Mouse (Mus musculus) layer of hippocampus, adult 11-12 months (tissue): ENCODE results near the gene Pcdh8.

Experiments
- DNase-seq: peaks from one replicate; pipeline ENCODE4 v3.0.0; 2022; ENCODE audit warnings: low spot score

Pcdh8 gene

DNA sequence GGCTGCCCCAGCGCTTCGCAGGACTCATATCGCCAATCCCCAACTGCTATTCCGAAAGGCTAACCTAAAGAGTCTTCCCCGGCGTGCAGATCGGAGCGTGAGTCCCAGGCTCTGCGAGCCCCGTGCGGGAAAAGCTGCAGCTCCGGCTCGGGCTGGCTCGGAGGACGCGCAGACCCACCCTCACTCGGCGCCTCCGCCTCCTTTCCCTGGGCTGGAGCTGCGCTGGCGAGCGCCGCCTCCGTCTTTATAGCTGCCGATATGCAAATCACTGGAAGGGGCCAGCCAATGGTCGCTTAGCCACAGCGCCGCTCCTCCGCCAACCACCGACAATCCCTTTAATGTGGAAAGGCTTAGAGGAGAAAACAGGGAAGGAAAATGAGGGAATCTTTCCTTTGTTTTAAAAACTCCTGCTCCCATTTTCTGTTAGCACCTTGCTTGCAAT lies at the start of gene Pcdh8:
TSS of gene Pcdh8 (minus strand) at position 219 of the 442 bp plus-strand sequence.
- peak; percentile 88 for DNase-seq

DNA sequence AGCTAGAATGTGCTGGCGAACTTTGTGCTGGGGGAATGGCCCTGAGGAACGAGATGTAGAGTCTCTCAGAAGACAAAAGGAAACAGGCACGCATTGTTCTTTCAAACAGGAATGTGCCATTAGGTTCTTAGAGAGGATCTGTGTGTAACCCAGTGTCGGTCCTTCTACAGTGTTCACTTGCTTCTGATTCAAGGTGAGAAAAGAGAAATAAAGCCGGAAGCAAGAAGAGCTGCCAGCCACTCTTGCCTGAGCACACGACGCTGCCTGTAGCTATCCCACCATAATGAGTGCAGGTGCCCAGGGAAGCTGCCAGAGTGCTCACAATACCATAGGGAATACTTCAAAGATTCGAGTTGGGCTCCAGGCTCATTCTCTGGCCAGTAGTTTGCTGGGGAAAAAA lies 43.6 kb upstream of the Pcdh8 start:
- no peak for DNase-seq

DNA sequence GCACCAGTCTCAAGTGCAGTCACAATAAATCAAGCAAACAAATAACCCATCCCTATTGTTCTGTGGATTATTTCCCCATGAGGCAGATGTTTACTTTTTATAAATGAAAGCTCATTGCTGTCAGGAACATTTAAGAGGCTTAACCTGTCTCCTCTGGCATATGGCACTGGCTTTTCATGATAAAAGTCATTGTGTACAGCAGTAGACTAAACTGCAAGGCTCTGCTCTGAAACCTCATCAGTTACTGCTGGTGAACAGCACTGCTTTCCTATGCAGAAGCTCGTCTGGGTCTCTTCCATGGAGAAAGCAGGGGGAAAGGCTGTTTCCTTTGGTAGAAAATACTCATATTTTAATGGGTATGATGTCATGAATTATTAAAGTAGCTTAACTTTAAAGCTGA lies 43.0 kb upstream of the Pcdh8 start:
- no peak for DNase-seq

DNA sequence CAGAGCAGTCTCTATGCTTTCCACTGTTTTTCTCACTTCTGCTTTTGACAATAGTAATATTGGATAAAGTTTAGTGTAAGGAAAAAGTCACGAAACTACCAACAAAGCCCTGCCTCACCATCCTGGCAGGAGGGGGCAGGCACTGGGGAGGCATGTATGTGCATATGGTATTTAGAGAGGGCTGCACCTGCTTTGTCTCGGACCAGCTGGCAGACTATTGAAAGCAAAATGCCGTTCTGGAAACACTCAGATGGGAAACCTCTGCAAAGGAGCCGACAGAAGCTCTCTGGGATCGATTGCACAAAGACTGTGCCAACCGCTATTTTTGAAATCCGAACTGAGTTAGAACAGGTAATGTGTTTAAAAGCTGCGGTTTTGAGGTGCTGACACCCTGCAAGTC lies 22.1 kb upstream of the Pcdh8 start:
- peak; percentile 77 for DNase-seq

- no peak for DNase-seq
Observed at GRCm38 (mm10) chr14:79789535-79789934, 18.4 kb upstream of the Pcdh8 start.

- DNase-seq = no peak
Observed at GRCm38 (mm10) chr14:79788656-79789204, 17.6 kb upstream of the Pcdh8 start.

DNA sequence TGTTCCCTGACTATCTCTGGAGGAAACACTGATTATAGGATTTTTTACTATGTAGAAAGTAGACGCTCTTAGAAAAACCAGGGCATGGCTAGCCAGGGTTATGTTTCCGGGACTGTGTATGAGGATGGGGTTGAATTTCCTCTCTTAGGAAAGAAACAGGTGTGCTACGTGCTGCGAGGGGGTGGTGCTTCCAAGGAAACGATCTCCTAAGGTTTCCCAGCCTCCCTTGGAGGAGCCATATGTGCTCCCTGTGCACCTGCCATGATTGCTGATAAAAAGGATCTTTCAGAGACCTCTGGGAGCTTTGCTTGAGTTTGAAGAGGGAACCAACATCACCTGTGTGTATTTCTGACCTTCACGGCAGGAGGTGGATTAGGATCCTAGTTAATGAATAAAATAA lies 16.8 kb upstream of the Pcdh8 start:
- DNase-seq = no peak

DNA sequence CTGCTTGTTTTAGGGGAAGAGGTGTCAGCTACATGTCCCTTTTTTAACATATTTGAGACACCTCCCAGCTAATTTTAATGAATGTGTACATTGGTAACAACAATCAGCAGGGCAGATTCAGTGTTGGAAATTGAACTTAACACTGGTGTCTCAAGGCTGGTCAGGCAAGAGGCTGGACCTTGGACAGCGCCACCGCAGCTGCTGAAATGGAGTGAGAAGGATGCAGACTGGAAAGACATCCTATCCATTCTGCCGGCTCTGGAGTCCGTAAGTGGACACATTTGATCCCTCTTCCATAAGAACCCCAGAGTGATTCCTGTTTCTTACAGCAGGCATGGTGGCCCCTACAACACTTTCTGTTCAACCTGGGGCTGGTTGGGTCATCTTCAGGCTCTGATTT lies 14.3 kb upstream of the Pcdh8 start:
- no peak for DNase-seq

- no peak for DNase-seq
Observed at GRCm38 (mm10) chr14:79780889-79781288, 9.8 kb upstream of the Pcdh8 start.

- no peak for DNase-seq
Observed at GRCm38 (mm10) chr14:79780332-79780731, 9.2 kb upstream of the Pcdh8 start.

DNA sequence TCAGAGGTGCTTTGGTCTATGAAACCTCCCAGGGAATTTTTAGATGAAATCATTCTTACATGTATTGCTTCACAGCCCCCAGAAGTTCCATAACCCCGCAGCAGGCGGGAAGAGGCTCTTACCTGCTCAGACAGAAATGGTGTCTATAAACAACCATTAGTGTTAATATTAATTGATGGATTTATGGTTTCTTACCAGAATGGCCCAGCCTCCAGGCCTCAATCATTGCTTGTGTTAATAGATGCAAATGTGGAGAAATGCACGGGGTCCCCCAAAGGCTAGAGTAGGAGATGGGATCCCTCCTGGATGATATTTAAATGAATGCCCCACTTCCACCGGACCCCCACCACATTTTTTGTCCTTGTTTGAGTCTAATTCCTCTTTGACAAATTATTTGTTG lies 8.7 kb upstream of the Pcdh8 start:
- DNase-seq = no peak

DNA sequence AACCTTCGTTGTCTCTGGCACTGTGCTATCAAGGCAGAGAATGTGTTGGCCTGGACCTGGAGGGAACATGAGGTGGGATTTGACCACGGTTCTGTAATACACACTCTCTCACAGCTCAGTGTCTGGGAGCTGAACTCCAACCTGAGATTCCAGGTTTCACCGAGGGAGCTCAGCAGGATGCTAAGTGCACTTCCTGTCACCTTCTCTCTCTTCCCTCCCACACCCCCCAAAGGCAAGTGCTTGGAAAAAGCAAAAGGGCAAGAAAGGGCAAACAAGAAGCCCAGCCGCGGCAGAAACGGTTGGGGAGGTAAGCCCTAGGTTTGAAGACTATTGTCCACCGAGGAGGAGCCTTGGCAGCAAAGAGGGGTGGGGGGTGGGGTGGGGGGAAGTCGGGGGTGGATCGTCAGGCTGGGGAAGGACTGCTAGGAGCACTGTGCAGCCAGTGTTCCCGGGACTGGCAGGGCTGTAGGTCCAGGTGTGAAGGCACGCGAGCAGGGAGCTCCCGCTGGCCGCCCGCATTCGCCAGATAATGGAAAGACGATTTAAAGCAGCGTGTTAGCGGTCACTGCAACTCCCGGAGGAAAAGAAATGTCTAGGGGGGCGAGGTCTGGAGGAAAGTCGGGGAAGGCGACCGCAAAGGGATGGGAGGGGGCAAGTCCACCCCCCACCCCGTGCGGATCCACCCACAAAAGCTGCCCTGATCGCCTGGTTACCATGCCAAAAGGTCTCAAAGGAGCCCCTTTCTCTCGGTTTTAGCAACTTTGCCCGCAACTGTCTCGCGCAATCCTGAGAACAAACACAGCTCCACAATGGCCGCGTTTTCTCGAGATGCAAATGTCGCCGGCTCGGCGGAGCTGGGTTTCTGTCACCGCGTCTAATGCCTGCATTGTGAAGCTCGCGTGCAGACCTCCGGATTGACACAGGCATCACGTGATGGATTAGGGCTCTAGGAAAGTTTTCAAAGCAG lies 2.6 kb upstream of the Pcdh8 start:
- DNase-seq = peak; percentile 15

GRCm38 (mm10) chr14:79771802-79772511 lies 845 bp upstream of the Pcdh8 start:
- peak; percentile 20 for DNase-seq

GRCm38 (mm10) chr14:79770306-79771093 lies 612 bp downstream of the Pcdh8 start:
- DNase-seq = peak; percentile 19

- peak; percentile 56 for DNase-seq
Observed at GRCm38 (mm10) chr14:79769618-79770017, 1.5 kb downstream of the Pcdh8 start.

- DNase-seq = peak; percentile 27
Observed at GRCm38 (mm10) chr14:79768996-79769395, 2.1 kb downstream of the Pcdh8 start.

DNA sequence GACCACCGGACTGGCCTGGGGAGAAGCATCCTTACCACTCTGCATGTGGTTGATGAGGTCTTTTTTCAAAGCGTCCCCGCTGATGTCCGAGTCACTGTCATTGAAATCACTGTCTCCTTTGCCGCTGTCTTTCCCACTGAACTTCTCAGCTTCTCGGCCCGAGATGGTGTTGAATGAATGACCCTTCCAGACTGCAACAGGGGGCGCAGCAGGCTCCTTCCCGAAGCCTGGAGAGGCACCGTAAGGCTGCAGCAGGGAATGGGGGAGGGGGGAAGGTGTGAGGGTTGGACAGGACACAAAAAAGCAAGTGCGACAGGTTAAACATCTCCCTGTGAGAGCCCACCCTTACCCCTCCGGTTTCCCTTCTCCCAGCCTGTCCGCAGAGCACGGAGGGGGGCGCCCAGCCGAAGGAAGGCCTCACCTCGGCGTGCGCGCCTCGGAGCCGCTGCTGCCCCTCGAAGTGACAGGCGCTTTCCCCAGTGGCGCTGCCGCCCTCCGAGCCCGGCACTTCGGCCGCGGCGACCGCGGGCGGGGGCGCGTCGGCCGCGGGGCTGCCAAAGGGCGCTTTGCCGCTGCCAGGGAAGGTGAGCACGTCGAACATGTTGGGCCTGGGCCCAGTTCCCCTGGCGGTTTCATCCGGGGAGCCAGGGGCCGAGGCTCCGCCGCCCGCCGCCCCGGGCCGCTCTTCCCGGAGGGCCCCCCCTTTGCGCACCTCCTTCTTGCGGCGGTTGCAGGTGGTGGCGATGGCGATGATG lies 2.9 kb downstream of the Pcdh8 start:
- DNase-seq = peak; percentile 10

- no peak for DNase-seq
Observed at GRCm38 (mm10) chr14:79767601-79768000, 3.5 kb downstream of the Pcdh8 start.

GRCm38 (mm10) chr14:79765196-79765765 lies 5.8 kb downstream of the Pcdh8 start:
- peak; percentile 22 for DNase-seq

DNA sequence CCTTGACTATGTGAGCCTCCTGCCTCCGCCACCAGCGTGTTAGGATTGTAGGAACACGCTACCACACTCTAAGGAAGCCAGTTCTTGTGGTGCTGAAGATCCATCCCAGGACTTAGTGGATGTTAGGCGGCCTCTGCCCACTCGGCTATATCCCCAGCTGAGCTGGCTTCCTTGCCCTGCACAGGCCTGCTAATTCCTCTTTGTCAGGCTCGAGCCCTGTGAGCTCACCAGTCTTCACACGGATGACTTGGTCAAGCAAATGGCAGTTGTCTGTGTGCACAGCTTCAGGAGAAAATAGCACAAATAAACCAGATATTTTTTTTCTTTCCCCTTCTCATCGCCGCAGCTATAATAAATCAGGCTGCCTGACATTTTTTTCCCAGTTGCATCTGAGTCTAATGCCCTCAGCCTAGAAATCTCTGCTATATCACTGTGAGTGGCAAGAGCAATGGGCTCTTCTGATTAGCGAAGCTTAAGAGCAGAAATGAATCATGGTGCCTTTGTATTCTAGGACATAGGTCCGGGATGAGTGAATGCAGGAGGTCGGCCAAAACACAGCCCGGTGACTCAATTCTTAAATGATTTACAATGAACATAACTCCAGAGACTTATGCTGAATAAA lies 16.4 kb downstream of the Pcdh8 start:
- no peak for DNase-seq
